ENCODE assay signal across 30 mouse cellular contexts in the genomic region with DNA sequence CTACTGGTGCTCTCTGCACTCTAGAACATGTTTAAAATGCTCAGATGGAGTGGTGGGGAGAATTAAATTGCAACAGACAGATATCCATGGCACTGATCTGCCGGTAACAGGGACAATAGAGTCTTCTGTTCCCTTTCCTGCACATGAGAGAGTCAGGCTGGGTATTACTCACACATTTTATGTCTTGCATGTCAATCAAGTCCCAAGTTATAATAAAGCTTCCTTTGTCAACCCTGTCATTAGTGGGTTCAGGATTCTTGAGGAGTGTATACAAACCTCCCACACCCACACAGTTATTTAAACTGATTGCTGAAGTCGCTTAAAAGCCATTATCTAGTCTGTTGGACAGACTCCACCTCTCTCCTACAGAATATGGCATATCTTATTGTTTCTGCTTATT.
A peak's percentile ranks its signal among the peaks of the same experiment; 100 is the strongest.
DNase-seq lines count a peak whose midpoint lies in the region; ATAC-seq and TF ChIP-seq lines count a peak whose summit lies in the region.
"Had no signal": no experiment of that assay in that cellular context is flagged by ENCODE, and none has a peak within 500 bp of the region (broad histone marks: within the 10 kb centered on the region; RNA-seq: fewer than 3 reads in every experiment).

No protein-coding gene starts in this region.

- peak; percentile 50; the same call in 1 of the 2 replicates for ATAC-seq in intestine, embryonic 14.5 days (replicated peaks; ENCODE audit: low FRiP score, low TSS enrichment, low read depth)
- no peak for ATAC-seq in intestine, postnatal 0 days
- ATAC-seq in intestine, embryonic 16.5 days, result peak; percentile 21; the same call in 1 of the 2 replicates
- no peak for ATAC-seq in megakaryocyte, adult 5-6 weeks (ENCODE audit: poor library complexity, severe bottlenecking)
- ATAC-seq: hindbrain, postnatal 0 days had no signal

- no peak for TF ChIP-seq CTCF in intestine, postnatal 0 days (IDR thresholded peaks at IDR 0.05; ENCODE audit: low read depth)

- H3K9ac ChIP-seq in intestine, embryonic 14.5 days (ENCODE audit: low read length), result no peak overlapping the region
- H3K9ac ChIP-seq in intestine, postnatal 0 days (ENCODE audit: low read depth, low read length), result no peak overlapping the region
- no peak overlapping the region for H3K9ac ChIP-seq in intestine, embryonic 16.5 days (ENCODE audit: low read depth, low read length)
- H3K9ac ChIP-seq: embryonic facial prominence, embryonic 12.5 days; hindbrain, embryonic 12.5 days; kidney, embryonic 15.5 days; liver, embryonic 15.5 days; lung, embryonic 15.5 days; midbrain, embryonic 12.5 days; neural tube, embryonic 13.5 days; stomach, embryonic 15.5 days had no signal

- DNase-seq in intestine, embryonic 14.5 days (ENCODE audit: low spot score), result no peak
- peak; percentile 69 for DNase-seq in Muller cell, postnatal 12 days (ENCODE audit: inconsistent ontology term)
- DNase-seq in fat pad, adult 2 months (ENCODE audit: extremely low read depth, low read depth, low spot score), result peak; percentile 23
- DNase-seq in adrenal gland, postnatal 14 days, result no peak
- no peak for DNase-seq in liver
- DNase-seq: adrenal gland, adult 2 months; cerebellum, adult 11 months; cerebellum, adult 9-10 months; cerebellum, postnatal 36 days; gastrocnemius, postnatal 10 days; heart, postnatal 36 days; kidney, adult 18-20 months; kidney, postnatal 25 days; right cerebral cortex, postnatal 25 days; thymus, postnatal 14 days had no signal

- H3K4me3 ChIP-seq in intestine, embryonic 14.5 days (ENCODE audit: low read depth, low read length), result no peak overlapping the region
- H3K4me3 ChIP-seq in intestine, postnatal 0 days (ENCODE audit: low read depth, low read length), result no peak overlapping the region
- no peak overlapping the region for H3K4me3 ChIP-seq in intestine, embryonic 16.5 days (ENCODE audit: low read length)
- H3K4me3 ChIP-seq: embryonic facial prominence, embryonic 12.5 days; erythroblast, embryonic 14.5 days; hindbrain, embryonic 12.5 days; kidney, embryonic 15.5 days; liver, embryonic 15.5 days; lung, embryonic 15.5 days; megakaryocyte, embryonic 14.5 days; midbrain, embryonic 12.5 days; neural tube, embryonic 13.5 days; stomach, embryonic 15.5 days had no signal

- no peak overlapping the region for H3K27ac ChIP-seq in intestine, embryonic 14.5 days (ENCODE audit: low read depth)
- no peak overlapping the region for H3K27ac ChIP-seq in intestine, postnatal 0 days (ENCODE audit: low read depth, low read length)
- H3K27ac ChIP-seq in intestine, embryonic 16.5 days (ENCODE audit: low read length), result no peak overlapping the region
- H3K27ac ChIP-seq: embryonic facial prominence, embryonic 12.5 days; hindbrain, embryonic 12.5 days; hindbrain, postnatal 0 days; kidney, embryonic 15.5 days; liver, embryonic 15.5 days; lung, embryonic 15.5 days; midbrain, embryonic 12.5 days; neural tube, embryonic 13.5 days; stomach, embryonic 15.5 days had no signal

- no peaks in the 10 kb centered on the region for H3K4me1 ChIP-seq in intestine, embryonic 14.5 days (replicated peaks; ENCODE audit: control insufficient read depth, insufficient read depth, low read length)
- no peaks in the 10 kb centered on the region for H3K4me1 ChIP-seq in intestine, postnatal 0 days (replicated peaks; ENCODE audit: control insufficient read depth, insufficient read depth, low read length)
- no peaks in the 10 kb centered on the region for H3K4me1 ChIP-seq in intestine, embryonic 16.5 days (ENCODE audit: control insufficient read depth, insufficient read depth, low read length)
- H3K4me1 ChIP-seq: embryonic facial prominence, embryonic 12.5 days; hindbrain, embryonic 12.5 days; kidney, embryonic 15.5 days; liver, embryonic 15.5 days; lung, embryonic 15.5 days; megakaryocyte, embryonic 14.5 days; midbrain, embryonic 12.5 days; neural tube, embryonic 13.5 days; stomach, embryonic 15.5 days had no signal

- no peaks in the 10 kb centered on the region for H3K9me3 ChIP-seq in intestine, embryonic 14.5 days (ENCODE audit: control insufficient read depth, low read length)
- H3K9me3 ChIP-seq in intestine, postnatal 0 days (ENCODE audit: control insufficient read depth), result no peaks in the 10 kb centered on the region
- peaks cover 5% of the 10 kb centered on the region for H3K9me3 ChIP-seq in intestine, embryonic 16.5 days (ENCODE audit: control insufficient read depth, low read length)
- H3K9me3 ChIP-seq: embryonic facial prominence, embryonic 12.5 days; kidney, embryonic 15.5 days; liver, embryonic 15.5 days; lung, embryonic 15.5 days; midbrain, embryonic 12.5 days; stomach, embryonic 15.5 days had no signal

- H3K36me3 ChIP-seq in intestine, embryonic 14.5 days (ENCODE audit: control insufficient read depth, insufficient read depth, low read length), result no peaks in the 10 kb centered on the region
- H3K36me3 ChIP-seq in intestine, postnatal 0 days (ENCODE audit: control insufficient read depth, insufficient read depth), result no peaks in the 10 kb centered on the region
- no peaks in the 10 kb centered on the region for H3K36me3 ChIP-seq in intestine, embryonic 16.5 days (ENCODE audit: control insufficient read depth, insufficient read depth, low read length)
- H3K36me3 ChIP-seq: embryonic facial prominence, embryonic 12.5 days; hindbrain, embryonic 12.5 days; kidney, embryonic 15.5 days; liver, embryonic 15.5 days; lung, embryonic 15.5 days; midbrain, embryonic 12.5 days; neural tube, embryonic 13.5 days; stomach, embryonic 15.5 days had no signal

- H3K27me3 ChIP-seq in intestine, embryonic 14.5 days (replicated peaks; ENCODE audit: control insufficient read depth, insufficient read depth, low read length), result no peaks in the 10 kb centered on the region
- no peaks in the 10 kb centered on the region for H3K27me3 ChIP-seq in intestine, postnatal 0 days (replicated peaks; ENCODE audit: control insufficient read depth, insufficient read depth, low read length)
- no peaks in the 10 kb centered on the region for H3K27me3 ChIP-seq in intestine, embryonic 16.5 days (replicated peaks; ENCODE audit: control insufficient read depth, insufficient read depth, low read length)
- H3K27me3 ChIP-seq: embryonic facial prominence, embryonic 12.5 days; hindbrain, embryonic 12.5 days; liver, embryonic 15.5 days; megakaryocyte, embryonic 14.5 days; midbrain, embryonic 12.5 days; stomach, embryonic 15.5 days had no signal

- 72% methylated on average over 2 of the region's 2 CpGs for WGBS in intestine, embryonic 14.5 days
- 33% methylated on average over 2 of the region's 2 CpGs for WGBS in intestine, postnatal 0 days
- 46% methylated on average over 2 of the region's 2 CpGs for WGBS in intestine, embryonic 16.5 days

- no peak overlapping the region for H3K4me2 ChIP-seq in intestine, embryonic 14.5 days (ENCODE audit: low read length)
- no peak overlapping the region for H3K4me2 ChIP-seq in intestine, postnatal 0 days (replicated peaks; ENCODE audit: low read depth)
- no peak overlapping the region for H3K4me2 ChIP-seq in intestine, embryonic 16.5 days (ENCODE audit: low read depth, low read length)
- H3K4me2 ChIP-seq: embryonic facial prominence, embryonic 12.5 days; heart, embryonic 11.5 days; hindbrain, embryonic 12.5 days; kidney, embryonic 15.5 days; liver, embryonic 15.5 days; lung, embryonic 15.5 days; midbrain, embryonic 12.5 days; neural tube, embryonic 13.5 days; stomach, embryonic 15.5 days had no signal

Comparison
In these comparisons a context has a peak if more than half of its experiments do, and no peak if none do; other contexts are left out.
1. ATAC-seq: peak in intestine, embryonic 14.5 days (single experiment) and intestine, embryonic 16.5 days (single experiment); none in intestine, postnatal 0 days (single experiment) and megakaryocyte, adult 5-6 weeks (single experiment).
2. DNase-seq: peak in Muller cell, postnatal 12 days (single experiment) and fat pad, adult 2 months (single experiment); none in intestine, embryonic 14.5 days (single experiment), adrenal gland, postnatal 14 days (single experiment) and liver (single experiment).